Mouse (Mus musculus) kidney, adult 2 months (tissue): ENCODE data around the gene Tpra1.

Experiments
- CTCF ChIP-seq: fragments of 200-500 bp; conservative IDR thresholded peaks from 2 replicates; pipeline ENCODE4 v1.5.1; 2011; ENCODE audit warnings: low read depth, mild to moderate bottlenecking, control low read depth, low read length, moderate library complexity, mixed read lengths; ENCODE audit not compliant: insufficient read depth, insufficient read length
- POLR2A ChIP-seq: fragments of 200-500 bp; IDR thresholded peaks from one replicate; pipeline ENCODE4 v1.6.1; 2011; ENCODE audit warnings: low read depth, low read length, control low read depth

- no peak for TF ChIP-seq POLR2A
- TF ChIP-seq CTCF: no peak
These were observed 26.5 kb downstream of the Tpra1 start for GRCm38 (mm10) chr6:88928576-88928975.
